Mouse (Mus musculus): Measurements from ENCODE around the gene Atpaf1. TPM values are rescaled to one million over a fixed set of nuclear protein-coding genes. Genes with fewer than 3 reads are reported as not detected.

Gene Atpaf1
- total RNA-seq (2023) = 10 to 100 TPM; 26.5 to 27.4 TPM

DNA sequence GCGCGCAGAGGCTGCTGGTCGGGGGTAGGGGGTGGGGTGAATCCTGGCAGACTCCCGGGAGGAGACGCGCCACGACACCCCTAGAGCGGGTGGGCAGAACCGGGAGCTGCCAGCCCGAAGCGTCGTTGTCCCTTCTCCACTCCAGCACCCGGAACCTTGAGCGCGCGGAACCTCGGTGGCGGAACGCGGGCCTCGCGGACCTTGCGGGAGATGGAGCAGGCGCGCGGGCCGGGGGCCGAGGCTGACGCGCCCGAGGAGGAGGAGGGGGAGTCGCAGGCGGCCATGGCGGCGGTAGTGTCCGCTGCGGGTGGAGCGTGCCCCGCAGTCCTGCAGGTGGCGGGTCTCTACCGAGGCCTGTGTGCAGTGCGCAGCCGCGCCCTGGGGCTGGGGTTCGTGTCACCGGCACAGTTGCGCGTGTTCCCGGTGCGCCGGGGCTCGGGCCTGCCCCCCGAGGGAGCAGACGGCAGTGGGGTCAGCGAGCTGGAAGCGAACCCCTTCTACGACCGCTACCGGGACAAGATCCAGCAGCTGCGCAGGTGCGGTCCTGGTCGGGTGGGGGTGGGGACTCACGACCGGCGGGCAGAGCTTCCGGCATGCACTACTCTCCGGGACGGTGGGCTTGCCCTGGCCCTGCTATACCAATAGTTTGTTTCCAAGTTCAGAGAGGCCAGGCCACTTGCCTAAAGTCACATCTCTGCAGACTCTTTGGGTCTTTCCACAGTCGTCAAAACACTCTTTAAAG is at the start of gene Atpaf1:
Gene Atpaf1 (plus strand): TSS at position 44 of the 742 bp plus-strand sequence.

GRCm38 (mm10) chr4:115737551-115738041 is 47.0 kb upstream of the Atpaf1 start, which contains the start of gene Efcab14:
Gene Efcab14 (plus strand): TSS chr4:115737744.

GRCm38 (mm10) chr4:115780918-115781317 is 3.7 kb upstream of the Atpaf1 start, which contains the start of gene Tex38:
Gene Tex38 (minus strand): TSS chr4:115781018.

DNA sequence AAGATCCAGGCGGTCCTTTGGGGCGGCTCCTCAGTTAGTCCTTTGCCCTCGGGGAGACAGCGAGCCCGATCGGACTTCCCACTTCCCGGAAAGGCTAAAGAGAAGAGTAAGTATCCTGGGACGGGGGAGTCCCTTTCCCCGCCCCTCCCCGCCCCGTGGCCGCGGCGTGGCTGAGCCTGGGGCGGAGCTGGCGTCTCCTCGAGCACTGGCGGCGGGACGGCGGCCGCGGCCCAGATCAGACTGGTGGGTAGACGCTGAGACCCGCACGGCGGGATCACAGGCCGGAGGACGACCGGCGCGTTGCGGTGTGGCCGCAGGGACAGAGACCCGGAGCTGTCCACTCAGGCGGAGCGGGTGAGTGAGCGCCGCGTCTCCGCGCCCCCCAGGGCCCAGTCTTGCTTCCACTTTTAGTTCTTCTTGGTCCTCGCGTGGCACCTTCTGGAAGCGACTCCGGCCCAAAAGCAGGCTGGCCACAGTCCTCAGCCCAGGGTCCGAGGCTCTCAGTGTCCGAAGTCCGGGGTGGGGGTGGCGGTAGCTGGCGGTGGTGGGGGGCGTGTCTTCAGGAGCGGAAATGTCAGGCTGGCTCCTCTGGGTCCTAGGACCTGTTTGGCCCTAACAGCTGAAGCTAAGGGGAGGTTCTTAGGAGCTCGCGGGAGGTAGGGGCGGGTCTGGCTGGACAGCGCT is 43.4 kb downstream of the Atpaf1 start, which contains the start of gene Mob3c:
Gene Mob3c (plus strand): TSS at position 205 of the 684 bp plus-strand sequence.

GRCm38 (mm10) chr4:115838696-115839641 is 54.4 kb downstream of the Atpaf1 start, which contains the start of gene Mknk1:
Gene Mknk1 (plus strand): TSS chr4:115839198.

Other genes with a start within 250 kb of the Atpaf1 start
- gene Cyp4a31, start 221.2 kb upstream of the Atpaf1 start, total RNA-seq (2023) = not detected
- gene Cyp4a32, start 183.8 kb upstream of the Atpaf1 start, total RNA-seq (2023) = not detected
- gene Cyp4b1, start 137.1 kb upstream of the Atpaf1 start, total RNA-seq (2023) = not detected
- gene Efcab14, start 47.1 kb upstream of the Atpaf1 start, total RNA-seq (2023) = 10 to 100 TPM; 37.6 to 44.0 TPM
- gene Tex38, start 3.8 kb upstream of the Atpaf1 start, total RNA-seq (2023) = under 1 TPM; 0.77 to 0.96 TPM
- 10 to 100 TPM; 18.5 to 27.8 TPM for gene Mob3c, start 43.3 kb downstream of the Atpaf1 start, total RNA-seq (2023)
- 10 to 100 TPM; 67.6 to 68.0 TPM for gene Mknk1, start 54.4 kb downstream of the Atpaf1 start, total RNA-seq (2023)
- gene Kncn, start 99.6 kb downstream of the Atpaf1 start, total RNA-seq (2023) = 1 to 10 TPM in 1 of 2 experiments, under 1 TPM in 1; 0.56 to 1.6 TPM
- not detected for gene 6430628N08Rik, start 105.9 kb downstream of the Atpaf1 start, total RNA-seq (2023)
- not detected for gene Dmbx1, start 155.1 kb downstream of the Atpaf1 start, total RNA-seq (2023)
- 100 to 1,000 TPM; 134 to 137 TPM for gene Faah, start 233.1 kb downstream of the Atpaf1 start, total RNA-seq (2023)

Measured in T-cell, adult 66 days (primary cell).